Mouse (Mus musculus): Measurements from ENCODE around the gene Cyp26b1.

Cyp26b1 gene

GRCm38 (mm10) chr6:84588221-84588894, 5.3 kb downstream of the Cyp26b1 start:
- in situ Hi-C loops (cut with MseI, MboI), result loop anchor here (25.0 kb wide), 1 partner anchor 176 kb away; no protein-coding TSS in a partner anchor

DNA sequence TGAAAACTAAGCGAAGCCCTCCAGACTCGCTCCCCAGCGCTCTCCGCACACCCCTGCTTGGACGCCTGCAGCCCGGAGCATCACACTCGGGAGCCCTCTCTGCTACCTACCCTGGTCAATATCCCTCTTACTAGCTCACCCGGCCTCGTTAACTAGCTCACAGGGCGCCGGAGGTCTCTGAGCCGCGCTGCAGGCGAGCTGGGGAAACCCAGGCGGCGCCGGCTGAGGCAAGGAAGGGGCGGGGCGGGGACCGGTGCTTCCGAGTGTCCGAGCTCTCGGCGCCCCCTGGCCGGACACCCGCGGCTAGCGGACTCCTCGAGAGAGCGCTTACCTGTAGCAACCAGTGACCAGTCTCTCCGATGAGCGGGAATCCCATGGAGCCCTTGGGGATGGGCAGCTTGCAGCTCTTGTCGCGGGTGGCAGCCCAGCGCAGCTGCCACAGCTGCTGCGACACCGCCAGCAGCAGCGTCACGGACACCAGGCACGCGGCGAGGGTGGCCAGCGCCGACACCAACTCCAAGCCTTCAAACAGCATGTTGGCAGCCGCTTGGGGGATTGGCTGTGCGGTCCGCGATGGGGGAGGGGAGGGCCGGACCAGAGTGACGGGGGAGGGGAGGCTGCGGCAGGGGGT, 6.1 kb downstream of the Cyp26b1 start:
- in situ Hi-C loops (cut with MseI, MboI), result loop anchor here (25.0 kb wide), 1 partner anchor 175 kb away; no protein-coding TSS in a partner anchor

DNA sequence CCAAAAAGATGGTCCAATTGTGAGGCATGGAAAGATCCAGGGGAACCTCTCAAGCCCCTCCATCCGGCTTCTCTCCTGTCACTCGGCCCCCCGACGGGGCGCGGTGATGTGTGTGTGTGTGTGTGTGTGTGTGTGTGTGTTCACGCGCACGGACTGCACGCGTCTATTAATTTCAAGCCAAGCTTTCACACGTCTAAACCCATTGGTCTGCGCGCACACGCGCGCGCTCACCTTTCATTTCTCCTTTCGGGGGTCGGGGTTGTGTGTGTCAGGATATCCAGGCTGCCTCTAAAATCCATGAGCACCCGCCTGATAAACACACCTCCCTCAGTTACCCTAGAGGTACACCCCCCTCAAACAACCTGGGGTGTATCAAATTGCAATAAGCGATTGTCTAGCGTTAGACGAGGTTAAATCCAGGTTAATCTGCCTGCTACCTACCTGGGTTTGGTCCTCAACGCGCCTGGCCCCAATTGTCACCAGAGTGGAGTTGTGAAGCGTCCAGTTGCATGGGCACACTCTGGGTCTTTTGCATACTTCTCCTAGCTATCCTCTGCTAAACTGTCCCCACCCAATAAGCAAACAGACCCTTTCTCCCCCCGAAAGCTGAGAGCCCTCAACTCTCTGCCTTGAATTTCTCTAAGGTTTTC, 7.0 kb downstream of the Cyp26b1 start:
- in situ Hi-C loops (cut with MseI, MboI), result loop anchor here (25.0 kb wide), 1 partner anchor 174 kb away; no protein-coding TSS in a partner anchor

DNA sequence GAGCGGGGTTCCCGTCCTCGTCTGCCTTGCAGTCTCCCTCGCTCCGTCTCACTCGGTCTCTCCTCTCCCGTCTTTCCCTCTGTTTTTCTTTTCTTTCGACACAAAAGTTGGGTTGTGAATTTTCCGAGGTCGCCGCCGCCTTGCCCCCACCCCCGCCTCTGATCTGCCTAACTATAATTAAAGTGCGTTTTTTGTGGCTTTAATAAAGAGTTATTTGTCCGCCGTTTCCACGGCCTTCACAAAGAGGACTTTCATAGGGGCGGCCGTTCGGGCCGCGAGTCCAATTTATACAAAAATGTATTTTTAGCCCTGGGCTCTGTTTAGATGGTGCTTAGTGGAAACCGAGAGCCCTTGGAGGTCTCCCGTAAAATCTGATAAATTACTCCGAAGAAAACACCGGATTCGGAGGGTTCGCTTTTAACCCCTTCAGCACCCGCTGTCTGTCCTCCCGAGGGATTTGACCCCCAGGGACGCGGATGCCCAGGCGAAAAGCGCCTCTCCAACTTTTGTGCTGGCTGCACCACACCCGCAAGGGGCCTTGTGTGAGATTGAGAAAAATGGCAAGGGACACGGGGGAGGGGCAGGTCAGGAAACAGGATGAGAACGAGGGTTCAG, 7.9 kb downstream of the Cyp26b1 start:
- in situ Hi-C loops (cut with MseI, MboI), result loop anchor here (25.0 kb wide), 1 partner anchor 173 kb away; no protein-coding TSS in a partner anchor

DNA sequence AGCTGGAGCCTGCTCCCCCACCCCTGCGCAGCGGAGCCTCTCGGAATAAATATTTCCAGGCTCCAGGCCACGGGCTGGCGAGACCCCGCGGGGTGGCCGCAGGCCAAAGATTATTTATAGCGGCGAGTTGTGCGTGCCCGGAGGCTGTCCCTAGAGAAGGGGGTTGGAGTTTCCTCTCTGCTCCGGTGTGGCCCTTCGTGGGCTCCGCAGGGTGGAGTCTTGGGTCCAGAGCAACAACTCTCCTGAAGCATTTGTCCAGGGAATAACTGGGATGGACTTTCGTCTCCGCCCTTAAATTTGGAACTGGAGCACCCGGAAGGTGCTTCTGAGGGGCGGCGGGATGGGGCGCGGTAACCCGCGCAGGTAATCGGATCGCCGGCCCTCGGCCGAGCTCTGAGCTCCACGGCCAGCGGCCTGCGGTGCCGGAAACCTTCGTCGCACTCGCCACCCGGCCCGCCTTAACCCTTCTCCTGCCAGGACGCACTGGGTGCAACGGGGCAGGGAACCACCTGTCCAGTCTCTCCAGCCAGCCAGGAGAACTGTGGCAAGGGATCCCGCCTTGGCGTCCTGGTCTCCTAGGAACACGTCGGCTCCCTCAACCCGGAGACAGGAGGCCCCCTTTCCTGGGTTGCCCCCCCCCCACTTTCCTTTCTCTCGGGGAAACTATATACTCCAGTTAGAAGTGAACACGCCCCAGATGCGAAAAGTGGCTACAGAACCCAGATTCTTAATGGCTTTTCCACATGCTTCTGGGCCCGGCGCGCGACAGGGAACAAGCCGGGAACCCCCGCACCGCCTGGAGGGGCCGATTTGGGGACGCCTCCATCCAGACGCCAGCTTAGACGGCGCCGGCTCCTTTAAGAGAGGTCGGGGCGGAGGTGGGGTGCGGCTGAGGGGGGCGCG, 8.7 kb downstream of the Cyp26b1 start:
- in situ Hi-C loops (cut with MseI, MboI), result loop anchor here (25.0 kb wide), 1 partner anchor 173 kb away; no protein-coding TSS in a partner anchor

DNA sequence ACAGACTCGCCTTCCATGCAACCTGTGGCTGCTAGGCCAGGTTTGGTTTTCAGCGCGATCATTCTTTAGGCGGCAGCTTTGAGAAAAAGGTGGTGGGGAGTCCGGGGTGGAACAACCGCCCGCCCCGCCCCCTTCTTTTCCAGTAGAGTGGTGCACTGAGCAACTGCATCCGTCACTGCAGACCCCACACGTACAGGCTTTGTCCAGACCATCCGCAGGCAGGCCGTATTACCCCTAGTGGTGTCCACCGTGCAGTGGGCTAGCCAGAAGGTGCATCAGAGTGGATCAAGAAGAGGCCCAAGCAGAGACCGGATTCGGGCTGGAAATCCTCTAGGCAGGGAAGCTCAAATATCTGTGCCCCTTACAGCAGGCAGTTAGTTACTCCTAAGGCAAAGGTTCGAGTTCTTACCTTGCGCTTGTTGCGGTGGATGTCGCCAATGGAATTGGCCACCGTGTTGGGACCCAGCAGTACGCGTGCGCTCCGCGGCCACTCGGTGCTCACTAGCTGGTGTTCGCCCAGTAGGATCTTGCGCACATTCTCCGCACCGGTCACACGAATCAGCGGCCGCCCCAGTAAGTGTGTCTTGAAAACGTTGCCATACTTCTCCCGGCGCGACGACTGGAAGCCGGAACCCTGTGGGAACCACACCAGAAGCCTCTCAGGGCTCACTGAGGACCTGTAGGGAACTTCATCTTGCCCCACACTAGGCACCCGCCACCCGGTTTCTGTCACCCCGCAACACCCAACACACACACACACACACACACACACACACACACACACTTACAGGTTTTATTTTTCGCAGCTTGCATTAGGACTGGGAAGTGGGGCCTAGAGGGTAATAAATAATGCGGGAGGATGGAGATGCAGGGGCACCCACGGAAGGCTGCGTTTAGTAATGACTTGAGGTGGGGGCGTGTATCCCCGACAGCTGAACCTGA, 9.6 kb downstream of the Cyp26b1 start:
- in situ Hi-C loops (cut with MseI, MboI), result loop anchor here (25.0 kb wide), 1 partner anchor 172 kb away; no protein-coding TSS in a partner anchor

- in situ Hi-C loops (cut with MseI, MboI), result loop anchor here (25.0 kb wide), 1 partner anchor 171 kb away; no protein-coding TSS in a partner anchor
Measured at GRCm38 (mm10) chr6:84583371-84583770, 10.3 kb downstream of the Cyp26b1 start.

DNA sequence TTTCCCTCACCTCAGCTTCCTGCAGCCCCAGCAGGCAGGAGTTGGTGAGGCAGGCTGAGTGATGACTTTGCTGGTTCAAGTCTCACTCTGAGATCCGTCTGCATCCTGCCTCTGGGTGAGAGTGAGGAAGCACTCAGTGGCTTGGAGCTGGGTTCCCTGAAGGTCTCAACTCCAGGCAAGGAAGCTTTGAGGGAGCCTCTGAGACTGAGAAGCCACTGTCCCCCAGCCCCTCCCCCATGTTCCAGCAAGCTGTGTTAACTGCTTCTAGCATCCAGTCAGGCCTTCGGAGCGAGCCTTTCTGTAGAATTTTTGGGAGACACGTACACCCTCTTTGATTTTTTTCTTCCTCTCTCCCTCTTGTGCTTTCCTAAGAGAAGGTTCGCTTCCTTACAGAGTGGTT, 10.9 kb downstream of the Cyp26b1 start:
- in situ Hi-C loops (cut with MseI, MboI), result loop anchor here (25.0 kb wide), 1 partner anchor 171 kb away; no protein-coding TSS in a partner anchor

GRCm38 (mm10) chr6:84581833-84582445, 11.8 kb downstream of the Cyp26b1 start:
- in situ Hi-C loops (cut with MseI, MboI), result loop anchor here (25.0 kb wide), 1 partner anchor 170 kb away; no protein-coding TSS in a partner anchor

DNA sequence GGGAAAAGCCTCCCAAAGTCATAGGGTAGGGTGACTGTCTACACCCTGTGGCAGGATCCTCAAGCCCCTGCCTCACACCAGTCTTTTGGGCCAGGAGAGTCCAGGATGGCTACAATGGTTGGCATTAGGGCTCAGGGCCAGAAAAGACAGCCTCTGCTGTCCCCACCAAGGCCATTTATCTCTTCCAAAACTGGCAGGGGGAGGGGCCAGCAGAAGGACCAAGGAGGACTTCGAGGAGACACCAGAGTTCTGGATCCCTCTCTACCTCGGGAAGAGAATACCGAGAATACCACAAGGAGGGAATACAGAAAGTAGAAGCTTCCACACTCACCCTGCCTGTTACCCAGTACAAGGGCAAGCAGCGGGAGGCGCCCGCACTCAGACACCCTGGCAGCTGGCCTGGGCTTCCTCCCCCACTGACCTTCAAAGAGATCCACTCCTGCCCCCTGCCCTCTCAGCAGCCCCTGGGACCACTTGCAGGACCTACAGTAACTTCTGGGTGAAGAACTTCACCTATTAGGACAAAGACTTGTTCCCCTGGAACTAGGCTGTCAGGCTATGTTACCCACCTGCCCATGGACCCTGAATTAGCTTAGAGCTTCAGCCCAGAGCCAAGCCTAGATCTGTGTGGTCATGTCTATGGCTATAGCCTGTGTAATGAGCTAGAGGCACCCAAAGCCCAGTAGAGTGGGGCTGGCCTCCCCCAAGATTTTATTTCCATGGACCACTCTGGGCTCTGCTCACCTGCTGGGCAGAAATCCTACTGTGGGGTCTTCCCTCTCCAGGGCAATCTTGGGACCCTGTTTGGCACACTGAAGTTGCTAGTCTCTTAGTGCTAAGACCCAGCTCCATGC, 12.5 kb downstream of the Cyp26b1 start:
- in situ Hi-C loops (cut with MseI, MboI), result loop anchor here (25.0 kb wide), 1 partner anchor 169 kb away; no protein-coding TSS in a partner anchor

- in situ Hi-C loops (cut with MseI, MboI), result loop anchor here (25.0 kb wide), 1 partner anchor 167 kb away; no protein-coding TSS in a partner anchor
Measured at GRCm38 (mm10) chr6:84579508-84579907, 14.2 kb downstream of the Cyp26b1 start.

DNA sequence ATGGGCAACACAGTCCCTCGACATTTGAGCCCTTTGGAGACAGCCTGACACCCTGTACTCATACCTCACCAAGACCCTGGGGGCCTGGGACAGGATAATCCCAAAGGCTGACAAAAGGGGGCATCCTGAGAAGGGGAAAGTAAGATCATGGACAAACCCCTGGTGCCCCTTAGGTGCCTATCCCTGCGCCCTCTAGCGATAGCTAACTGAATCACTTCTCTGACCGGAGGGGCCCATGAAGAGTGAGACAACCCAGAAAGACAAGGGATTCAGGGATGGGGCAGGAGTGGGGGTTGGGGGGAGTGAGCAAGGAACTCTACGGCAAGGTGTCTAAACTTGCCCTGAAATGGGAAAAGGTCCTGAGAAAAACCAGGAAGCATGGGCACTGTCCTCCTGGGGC, 14.8 kb downstream of the Cyp26b1 start:
- in situ Hi-C loops (cut with MseI, MboI), result loop anchor here (25.0 kb wide), 1 partner anchor 167 kb away; no protein-coding TSS in a partner anchor

GRCm38 (mm10) chr6:84577898-84578297, 15.8 kb downstream of the Cyp26b1 start:
- in situ Hi-C loops (cut with MseI, MboI), result loop anchor here (25.0 kb wide), 1 partner anchor 166 kb away; no protein-coding TSS in a partner anchor

DNA sequence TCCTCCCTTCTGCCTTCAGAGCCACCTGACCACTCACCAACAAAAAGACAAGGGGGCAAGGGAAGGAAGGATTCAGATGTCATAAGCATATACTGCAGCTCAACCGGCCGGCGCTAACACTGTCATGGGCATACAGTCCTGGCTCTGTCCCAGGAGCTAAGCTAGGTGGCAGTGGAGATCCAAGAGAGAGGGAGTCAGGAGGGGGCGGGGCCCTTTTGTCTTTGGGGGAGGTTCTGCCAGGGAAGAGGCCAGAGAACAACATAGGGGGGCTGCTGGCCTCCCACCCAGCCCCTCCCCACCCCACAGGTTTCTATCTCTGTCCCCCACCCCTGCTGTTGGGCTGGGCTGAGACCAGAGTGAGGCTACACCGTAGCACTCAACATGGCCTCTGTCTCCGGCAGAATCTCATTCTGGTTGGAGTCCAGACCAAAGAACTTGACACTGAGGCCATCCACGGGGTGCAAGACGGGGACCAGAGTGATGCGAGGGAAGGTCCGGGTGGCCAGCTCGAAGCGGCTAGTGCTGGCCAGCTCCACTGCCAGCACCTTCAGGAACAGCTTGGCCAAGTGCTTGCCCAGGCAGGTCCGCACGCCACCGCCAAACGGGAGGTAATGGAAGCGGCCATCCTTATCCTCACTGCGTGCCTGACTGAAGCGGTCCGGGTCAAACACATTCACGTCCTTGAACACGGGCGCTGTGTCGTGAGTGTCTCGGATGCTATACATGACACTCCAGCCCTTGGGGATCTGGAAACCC, 19.6 kb downstream of the Cyp26b1 start:
- in situ Hi-C loops (cut with MseI, MboI), result no loop called here

DNA sequence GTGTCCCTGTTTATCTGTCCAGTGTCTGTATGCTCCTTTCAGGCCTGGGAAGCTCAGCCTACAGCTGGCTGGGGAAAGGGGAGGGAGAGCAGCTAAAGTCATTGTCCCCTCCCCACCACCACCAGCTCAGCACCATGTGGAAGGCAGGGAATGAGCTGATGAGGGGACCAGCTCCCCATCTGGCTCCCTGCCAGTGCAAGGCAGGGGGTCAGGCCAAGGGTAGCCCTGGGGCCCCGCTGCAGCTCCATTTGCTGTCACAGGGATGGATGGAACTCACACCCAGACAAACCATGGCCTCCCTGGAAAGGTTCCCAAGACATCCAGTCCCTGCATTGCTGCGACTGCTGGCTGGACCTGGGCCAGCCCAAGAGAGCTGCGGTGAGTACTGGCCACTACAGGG, 23.7 kb downstream of the Cyp26b1 start:
- in situ Hi-C loops (cut with MseI, MboI), result no loop called here

DNA sequence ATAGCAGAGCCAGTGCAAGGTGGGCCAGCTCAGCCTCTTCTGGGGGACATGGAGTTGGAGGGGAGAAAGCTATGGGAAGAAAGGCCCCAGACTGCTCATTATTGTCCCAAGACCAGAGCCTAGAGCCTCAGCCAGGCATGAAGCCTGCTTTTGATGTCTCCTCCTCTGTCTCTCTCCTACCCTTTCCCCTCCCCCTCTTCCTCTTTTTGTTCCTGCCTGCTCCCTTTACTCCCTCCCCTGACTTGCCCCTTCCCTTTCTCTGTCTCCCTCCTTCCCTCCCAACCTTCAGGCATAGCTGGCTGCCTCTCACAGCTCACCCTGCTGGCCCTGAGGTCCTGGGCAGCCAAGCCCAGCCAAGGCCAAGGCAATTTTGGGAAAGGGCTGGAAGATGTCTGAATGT, 24.1 kb downstream of the Cyp26b1 start:
- in situ Hi-C loops (cut with MseI, MboI), result no loop called here

DNA sequence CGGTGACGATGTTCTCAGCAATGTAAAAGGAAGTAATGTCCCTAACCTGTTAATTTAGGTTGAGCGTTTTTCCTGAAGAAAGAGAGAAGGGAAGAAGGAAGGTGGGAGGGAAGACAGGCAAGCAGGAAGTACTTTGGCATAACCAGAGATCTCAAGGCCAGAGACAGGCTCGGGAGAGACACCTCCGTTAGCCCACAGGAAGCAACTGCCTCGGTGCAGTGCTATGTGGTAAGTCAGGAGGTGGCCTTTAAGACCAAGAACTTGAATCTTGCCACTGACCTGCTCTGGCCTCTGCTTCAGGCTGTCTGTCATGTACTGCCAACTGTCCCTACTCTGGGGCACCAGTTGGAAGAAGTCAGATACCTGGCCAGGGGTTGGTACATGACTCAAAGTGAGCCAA, 24.8 kb downstream of the Cyp26b1 start:
- in situ Hi-C loops (cut with MseI, MboI), result no loop called here

All from mouse trophoblast stem cell (cell line).